Mouse (Mus musculus) E14TG2a.4 (cell line): ENCODE data around the gene Olfr399.

Experiments used
- CTCF ChIP-seq: conservative IDR thresholded peaks from 2 replicates; pipeline ENCODE4 v1.5.1; 2014; ENCODE audit warnings: low read length
- NANOG ChIP-seq: IDR thresholded peaks from 2 replicates; pipeline ENCODE4 v1.6.1; 2014; ENCODE audit warnings: borderline replicate concordance, low read length, mixed read lengths
- POU5F1 ChIP-seq: IDR thresholded peaks from 2 replicates; pipeline ENCODE4 v1.6.1; 2014; ENCODE audit warnings: low read length, borderline replicate concordance

GRCm38 (mm10) chr11:74100724-74101123, 44.3 kb upstream of the Olfr399 start:
- TF ChIP-seq CTCF (no peak), POU5F1 (no peak), NANOG (no peak)
